Mouse (Mus musculus) neural tube, embryonic 14.5 days (tissue): ENCODE measurements around the gene Gm11492. TPM values are rescaled to one million over a fixed set of nuclear protein-coding genes. Genes with fewer than 3 reads are reported as not detected.

Experiments used
- ATAC-seq: fragments of 200-750 bp; cut with Nextera tagmentation; 2 replicates; pipeline ENCODE4 v1.8.0; 2017; ENCODE audit warnings: low read depth, mild to moderate bottlenecking, moderate TSS enrichment, moderate library complexity
- H3K27ac ChIP-seq: fragments of 300-500 bp; sonication (generic); 2 replicates; pipeline ENCODE4 v1.5.1; 2014; ENCODE audit warnings: low read depth, mild to moderate bottlenecking, control low read depth, low read length, moderate library complexity, mixed read lengths
- H3K27me3 ChIP-seq: fragments of 300-500 bp; sonication (generic); 2 replicates; pipeline ENCODE4 v1.6.1; 2014; ENCODE audit warnings: low read length; ENCODE audit not compliant: control insufficient read depth, insufficient read depth
- H3K36me3 ChIP-seq: fragments of 300-500 bp; sonication (generic); 2 replicates; pipeline ENCODE4 v1.6.1; 2014; ENCODE audit warnings: low read length, mixed read lengths; ENCODE audit not compliant: control insufficient read depth, insufficient read depth
- H3K4me1 ChIP-seq: fragments of 300-500 bp; sonication (generic); 2 replicates; pipeline ENCODE4 v1.6.1; 2014; ENCODE audit warnings: low read length; ENCODE audit not compliant: control insufficient read depth, insufficient read depth
- H3K4me2 ChIP-seq: fragments of 300-500 bp; sonication (generic); 2 replicates; pipeline ENCODE4 v1.6.1; 2014; ENCODE audit warnings: mild to moderate bottlenecking, low read depth, low read length, control low read depth
- H3K4me3 ChIP-seq: fragments of 300-500 bp; sonication (generic); 2 replicates; pipeline ENCODE4 v1.5.1; 2014; ENCODE audit warnings: low read depth, low read length, control low read depth, mixed read lengths
- H3K9ac ChIP-seq: fragments of 300-500 bp; sonication (generic); replicated peaks from 2 replicates; pipeline ENCODE4 v1.6.1; 2014; ENCODE audit warnings: low read depth, mild to moderate bottlenecking, control low read depth, low read length, mixed read lengths
- H3K9me3 ChIP-seq: fragments of 300-500 bp; sonication (generic); 2 replicates; pipeline ENCODE4 v1.6.1; 2016; ENCODE audit warnings: low read length; ENCODE audit not compliant: control insufficient read depth
- WGBS: fragments of 180-500 bp; shearing (Covaris S2); extraction: QIAGEN DNeasy Blood & Tissue Kit; methylation state at CpG from one replicate; pipeline ENCODE4 v1.1.7; 2014; 5-methylcytosine and 5-hydroxymethylcytosine counted together
- polyA plus RNA-seq: library from polyadenylated mRNA; unstranded; fragments of >200 nt; fragmentation: Nextera tagmentation; extraction: Ambion mirVana; gene quantifications from 2 replicates; pipeline ENCODE4 v1.2.1, GENCODE M21; 2014

The Gm11492 gene
- polyA plus RNA-seq, result not detected in 2 replicates

- 85% methylated on average over 3 of the region's 3 CpGs for WGBS
- ATAC-seq, result no peak
- Histone ChIP-seq H3K36me3 (no peaks in the 10 kb centered on the region), H3K27ac (no peak within 1 kb of the TSS), H3K9me3 (no peaks in the 10 kb centered on the region), H3K4me1 (no peaks in the 10 kb centered on the region), H3K4me3 (no peak within 1 kb of the TSS), H3K27me3 (no peaks in the 10 kb centered on the region), H3K4me2 (no peak within 1 kb of the TSS), H3K9ac (no peak within 1 kb of the TSS)
Observed at GRCm38 (mm10) chr11:87566501-87566900, at the start of gene Gm11492. Gene Gm11492 (plus strand): TSS chr11:87566653.

GRCm38 (mm10) chr11:87519260-87519659 lies 47.2 kb upstream of the Gm11492 start:
- no peak for ATAC-seq
- 7% methylated on average over 2 of the region's 2 CpGs for WGBS
- Histone ChIP-seq H3K4me2 (no peak overlapping the region), H3K4me3 (no peak overlapping the region), H3K9ac (no peak overlapping the region), H3K27me3 (no peaks in the 10 kb centered on the region), H3K4me1 (no peaks in the 10 kb centered on the region), H3K9me3 (no peaks in the 10 kb centered on the region), H3K27ac (no peak overlapping the region), H3K36me3 (no peaks in the 10 kb centered on the region)

DNA sequence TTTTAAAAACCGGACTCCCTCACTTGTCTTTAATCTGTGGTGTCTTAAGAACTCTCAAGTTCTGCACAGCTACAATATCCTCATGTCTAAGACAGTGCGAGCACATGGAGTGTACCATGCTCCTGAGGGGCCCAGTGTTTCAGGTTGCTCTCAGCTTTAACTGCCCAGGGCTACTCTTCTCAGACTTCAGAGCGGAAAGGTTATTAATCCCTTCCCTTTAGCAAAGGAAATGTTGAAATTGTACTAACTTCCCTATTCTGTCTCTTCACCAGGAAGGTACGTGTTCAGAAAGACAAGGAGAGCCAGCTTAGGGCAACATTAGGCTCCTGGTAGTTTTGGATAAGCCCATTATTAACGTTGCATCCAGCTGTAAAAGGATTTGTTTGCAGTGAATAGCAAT lies 43.0 kb upstream of the Gm11492 start:
- no peaks in the 10 kb centered on the region for H3K36me3 ChIP-seq
- no peak for ATAC-seq
- no peaks in the 10 kb centered on the region for H3K4me1 ChIP-seq
- no peak overlapping the region for H3K9ac ChIP-seq
- 75% methylated on average over 5 of the region's 5 CpGs for WGBS
- H3K27ac ChIP-seq, result no peak overlapping the region
- no peak overlapping the region for H3K4me2 ChIP-seq
- no peak overlapping the region for H3K4me3 ChIP-seq
- no peaks in the 10 kb centered on the region for H3K9me3 ChIP-seq
- H3K27me3 ChIP-seq, result no peaks in the 10 kb centered on the region

DNA sequence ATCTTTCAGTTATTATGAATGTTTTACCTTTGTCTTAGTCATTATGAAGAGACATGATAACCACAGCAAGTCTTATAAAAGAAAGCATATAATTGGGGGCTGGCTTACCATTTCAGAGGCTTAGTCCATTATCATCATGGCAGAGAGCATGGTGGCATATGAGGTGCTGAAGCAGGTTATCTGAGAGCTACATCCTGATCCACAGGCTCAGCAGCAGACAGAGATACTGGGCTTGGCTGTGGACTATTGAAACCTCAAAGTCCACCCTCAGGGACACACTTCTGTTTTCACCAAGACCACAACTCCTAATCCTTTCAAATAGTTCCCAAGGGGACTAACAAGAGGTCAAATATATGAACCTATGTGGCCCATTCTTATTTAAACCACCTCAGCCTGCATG lies 42.5 kb upstream of the Gm11492 start:
- Histone ChIP-seq H3K36me3 (no peaks in the 10 kb centered on the region), H3K4me1 (no peaks in the 10 kb centered on the region), H3K27ac (no peak overlapping the region), H3K27me3 (no peaks in the 10 kb centered on the region), H3K4me3 (no peak overlapping the region), H3K4me2 (no peak overlapping the region), H3K9me3 (no peaks in the 10 kb centered on the region), H3K9ac (no peak overlapping the region)
- no peak for ATAC-seq

- Histone ChIP-seq H3K36me3 (no peaks in the 10 kb centered on the region), H3K9me3 (no peaks in the 10 kb centered on the region), H3K4me3 (no peak overlapping the region), H3K4me2 (no peak overlapping the region), H3K4me1 (no peaks in the 10 kb centered on the region), H3K27me3 (no peaks in the 10 kb centered on the region), H3K27ac (no peak overlapping the region), H3K9ac (no peak overlapping the region)
- ATAC-seq, result no peak
Observed at GRCm38 (mm10) chr11:87524780-87525179, 41.7 kb upstream of the Gm11492 start.

- no peak overlapping the region for H3K4me2 ChIP-seq
- no peaks in the 10 kb centered on the region for H3K4me1 ChIP-seq
- ATAC-seq, result no peak
- no peak overlapping the region for H3K9ac ChIP-seq
- H3K4me3 ChIP-seq, result no peak overlapping the region
- no peak overlapping the region for H3K27ac ChIP-seq
- H3K36me3 ChIP-seq, result no peaks in the 10 kb centered on the region
- 81% methylated on average over 3 of the region's 3 CpGs for WGBS
- H3K27me3 ChIP-seq, result no peaks in the 10 kb centered on the region
- H3K9me3 ChIP-seq, result no peaks in the 10 kb centered on the region
Observed at GRCm38 (mm10) chr11:87527364-87527763, 39.1 kb upstream of the Gm11492 start.

DNA sequence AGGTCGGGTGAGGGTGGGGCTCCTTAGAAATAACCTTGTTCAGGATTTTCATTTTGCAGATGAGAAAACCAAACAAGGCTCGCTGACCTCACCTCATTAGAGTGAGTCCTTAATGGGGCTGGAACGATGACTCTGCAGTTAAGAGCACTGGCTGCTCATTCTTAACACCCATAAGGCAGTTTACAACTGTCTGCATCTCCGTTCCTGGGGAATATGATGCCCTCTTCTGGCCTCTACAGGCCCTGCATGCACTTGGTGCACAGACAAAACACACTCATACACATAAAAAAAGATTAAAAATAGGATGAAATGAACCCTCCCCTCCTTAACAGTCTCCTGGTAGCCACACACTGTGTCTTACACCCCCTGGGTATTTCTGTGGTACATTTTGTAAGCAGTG lies 38.5 kb upstream of the Gm11492 start:
- H3K4me3 ChIP-seq, result no peak overlapping the region
- no peaks in the 10 kb centered on the region for H3K9me3 ChIP-seq
- no peaks in the 10 kb centered on the region for H3K36me3 ChIP-seq
- H3K27ac ChIP-seq, result no peak overlapping the region
- no peak for ATAC-seq
- no peaks in the 10 kb centered on the region for H3K27me3 ChIP-seq
- WGBS, result 41% methylated on average over 4 of the region's 4 CpGs
- no peak overlapping the region for H3K9ac ChIP-seq
- H3K4me2 ChIP-seq, result no peak overlapping the region
- no peaks in the 10 kb centered on the region for H3K4me1 ChIP-seq

DNA sequence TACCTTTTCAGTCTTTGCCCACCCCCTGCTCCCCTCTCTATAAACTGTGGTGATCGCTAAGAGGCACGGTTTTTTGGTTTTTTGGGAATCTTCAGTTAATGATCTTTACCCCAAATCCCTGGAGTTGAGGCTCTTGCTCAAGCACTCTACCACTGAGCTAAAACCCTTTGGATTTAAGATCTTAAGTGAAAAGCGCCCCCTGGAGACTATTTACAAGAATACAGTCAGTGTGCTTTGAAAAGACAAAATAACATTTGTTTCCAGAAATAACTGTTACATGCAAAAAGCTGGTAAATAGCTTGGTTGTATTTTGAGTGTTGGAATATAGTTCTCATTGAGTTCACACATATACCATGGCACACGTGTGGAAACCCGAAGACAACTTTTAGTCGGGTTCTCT lies 34.8 kb upstream of the Gm11492 start:
- H3K9me3 ChIP-seq, result no peaks in the 10 kb centered on the region
- no peaks in the 10 kb centered on the region for H3K36me3 ChIP-seq
- ATAC-seq, result no peak
- no peak overlapping the region for H3K27ac ChIP-seq
- H3K27me3 ChIP-seq, result no peaks in the 10 kb centered on the region
- no peak overlapping the region for H3K4me2 ChIP-seq
- WGBS, result 55% methylated on average over 6 of the region's 6 CpGs
- H3K4me1 ChIP-seq, result no peaks in the 10 kb centered on the region
- no peak overlapping the region for H3K4me3 ChIP-seq
- no peak overlapping the region for H3K9ac ChIP-seq

- WGBS, result 34% methylated on average over 8 of the region's 8 CpGs
- H3K9me3 ChIP-seq, result no peaks in the 10 kb centered on the region
- H3K4me2 ChIP-seq, result no peak overlapping the region
- H3K36me3 ChIP-seq, result no peaks in the 10 kb centered on the region
- ATAC-seq, result no peak
- no peaks in the 10 kb centered on the region for H3K4me1 ChIP-seq
- H3K4me3 ChIP-seq, result no peak overlapping the region
- no peak overlapping the region for H3K27ac ChIP-seq
- no peaks in the 10 kb centered on the region for H3K27me3 ChIP-seq
- no peak overlapping the region for H3K9ac ChIP-seq
Observed at GRCm38 (mm10) chr11:87542285-87542684, 24.2 kb upstream of the Gm11492 start.

DNA sequence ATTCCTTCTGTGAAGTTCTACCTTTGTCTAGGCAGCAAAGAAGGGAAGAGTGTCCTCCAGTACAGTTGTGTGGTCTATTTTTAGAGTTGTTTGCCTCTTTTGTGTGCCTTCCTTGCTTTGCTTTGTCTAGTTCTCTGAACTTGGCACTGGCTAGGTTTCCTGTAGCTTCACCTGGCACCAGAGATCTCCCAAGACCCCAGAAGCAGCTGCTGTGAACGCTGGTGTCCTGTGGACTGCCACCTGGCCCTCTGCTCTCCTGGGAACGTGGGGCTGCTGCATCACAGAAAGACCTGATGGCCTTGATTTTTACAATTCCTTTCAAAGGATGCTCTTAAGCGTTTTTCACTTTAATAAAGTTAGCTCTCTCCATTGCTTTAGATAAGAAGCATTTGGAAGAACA lies 23.5 kb upstream of the Gm11492 start:
- H3K36me3 ChIP-seq, result no peaks in the 10 kb centered on the region
- no peak overlapping the region for H3K27ac ChIP-seq
- no peaks in the 10 kb centered on the region for H3K4me1 ChIP-seq
- H3K27me3 ChIP-seq, result no peaks in the 10 kb centered on the region
- no peaks in the 10 kb centered on the region for H3K9me3 ChIP-seq
- H3K9ac ChIP-seq, result no peak overlapping the region
- H3K4me3 ChIP-seq, result no peak overlapping the region
- H3K4me2 ChIP-seq, result no peak overlapping the region
- ATAC-seq, result no peak
- 44% methylated on average over 3 of the region's 3 CpGs for WGBS
